14 mouse cellular contexts compared by ENCODE assay signal in genomic region chr10:128374393-128374792, GRCm38 (mm10). TPM values are rescaled to one million over a fixed set of nuclear protein-coding genes. Genes with fewer than 3 reads are reported as not detected.
DNase-seq lines count a peak whose midpoint lies in the region; ATAC-seq and TF ChIP-seq lines count a peak whose summit lies in the region.
"Had no signal": no experiment of that assay in that cellular context is flagged by ENCODE, and none has a peak within 500 bp of the region (broad histone marks: within the 10 kb centered on the region; RNA-seq: fewer than 3 reads in every experiment).

No protein-coding gene starts in this region.

- ATAC-seq in forebrain, postnatal 0 days: no peak
- no peak for ATAC-seq in forebrain, embryonic 14.5 days
- ATAC-seq in lung, postnatal 0 days: no peak
- ATAC-seq in megakaryocyte progenitor cell, adult 5-6 weeks (replicated peaks; ENCODE audit: poor library complexity): peak; percentile 40
- ATAC-seq in intestine, embryonic 16.5 days: no peak
- ATAC-seq: midbrain, embryonic 15.5 days had no signal

- intact Hi-C loops in left cerebral cortex, postnatal 25 days (cut with DNase I): no loop called here

- H3K27me3 ChIP-seq in forebrain, postnatal 0 days (ENCODE audit: insufficient read depth, low read length): no peaks in the 10 kb centered on the region
- no peaks in the 10 kb centered on the region for H3K27me3 ChIP-seq in forebrain, embryonic 14.5 days (replicated peaks; ENCODE audit: control insufficient read depth, insufficient read depth, low read length)
- H3K27me3 ChIP-seq in lung, postnatal 0 days (replicated peaks; ENCODE audit: insufficient read depth, low read length): no peaks in the 10 kb centered on the region
- H3K27me3 ChIP-seq in MEL (ENCODE audit: control insufficient read depth in 1 of 2, insufficient read depth in 2 of 2, low read length in 2 of 2): no peaks in the 10 kb centered on the region
- no peaks in the 10 kb centered on the region for H3K27me3 ChIP-seq in intestine, embryonic 16.5 days (replicated peaks; ENCODE audit: control insufficient read depth, insufficient read depth, low read length)
- H3K27me3 ChIP-seq: heart, embryonic 13.5 days; limb, embryonic 13.5 days; midbrain, embryonic 15.5 days had no signal

- H3K4me1 ChIP-seq in forebrain, postnatal 0 days (ENCODE audit: insufficient read depth): peaks cover 19% of the 10 kb centered on the region; the same call in 1 of the 2 replicates
- peaks cover 11% of the 10 kb centered on the region for H3K4me1 ChIP-seq in forebrain, embryonic 14.5 days (ENCODE audit: control insufficient read depth, insufficient read depth, low read length)
- H3K4me1 ChIP-seq in lung, postnatal 0 days (ENCODE audit: insufficient read depth, low read depth, low read length): peaks cover 5% of the 10 kb centered on the region; the same call in 1 of the 2 replicates
- peaks cover 3 to 18% of the 10 kb centered on the region in 2 experiments for H3K4me1 ChIP-seq in MEL (ENCODE audit: control insufficient read depth in 1 of 2, insufficient read depth in 2 of 2, low read length in 2 of 2)
- H3K4me1 ChIP-seq in intestine, embryonic 16.5 days (ENCODE audit: control insufficient read depth, insufficient read depth, low read length): peaks cover 15% of the 10 kb centered on the region

- no peak overlapping the region for H3K4me2 ChIP-seq in forebrain, postnatal 0 days (ENCODE audit: low read depth)
- H3K4me2 ChIP-seq in forebrain, embryonic 14.5 days (ENCODE audit: low read length): no peak overlapping the region
- no peak overlapping the region for H3K4me2 ChIP-seq in lung, postnatal 0 days (replicated peaks; ENCODE audit: low read depth, low read length)
- H3K4me2 ChIP-seq in intestine, embryonic 16.5 days (ENCODE audit: low read depth, low read length): no peak overlapping the region
- H3K4me2 ChIP-seq: heart, embryonic 13.5 days; limb, embryonic 13.5 days; midbrain, embryonic 15.5 days had no signal

- TF ChIP-seq EP300 in lung, postnatal 0 days (IDR thresholded peaks at IDR 0.05): no peak
- TF ChIP-seq EP300 in MEL (IDR thresholded peaks at IDR 0.05; ENCODE audit: low read depth in 1 of 2, low read length in 2 of 2): no peak

- WGBS in forebrain, postnatal 0 days: 83% methylated on average over 6 of the region's 6 CpGs
- WGBS in forebrain, embryonic 14.5 days: 77% methylated on average over 6 of the region's 6 CpGs
- 75% methylated on average over 6 of the region's 6 CpGs for WGBS in lung, postnatal 0 days
- WGBS in intestine, embryonic 16.5 days: 77% methylated on average over 6 of the region's 6 CpGs

- peak; percentile 49 for TF ChIP-seq RAD21 in MEL (IDR thresholded peaks at IDR 0.05; ENCODE audit: low read depth, low read length)

- H3K27ac ChIP-seq in forebrain, postnatal 0 days (ENCODE audit: low read depth, low read length): no peak overlapping the region
- H3K27ac ChIP-seq in forebrain, embryonic 14.5 days (ENCODE audit: low read depth, low read length): no peak overlapping the region
- H3K27ac ChIP-seq in lung, postnatal 0 days (ENCODE audit: low read length): no peak overlapping the region
- no peak overlapping the region; the same call in 1 of the 2 replicates for H3K27ac ChIP-seq in MEL (ENCODE audit: control insufficient read depth, low read depth, low read length)
- H3K27ac ChIP-seq in intestine, embryonic 16.5 days (ENCODE audit: low read length): no peak overlapping the region
- H3K27ac ChIP-seq: limb, embryonic 13.5 days; midbrain, embryonic 15.5 days had no signal

- DNase-seq in forebrain, postnatal 0 days: no peak
- no peak for DNase-seq in forebrain, embryonic 14.5 days (ENCODE audit: low spot score)
- peak; percentile 39 for DNase-seq in lung, postnatal 0 days (ENCODE audit: low spot score)
- DNase-seq in lung, postnatal 10 days: no peak
- peak; percentile 82 for DNase-seq in MEL (ENCODE audit: low read depth, low spot score)
- DNase-seq in left cerebral cortex, postnatal 25 days (ENCODE audit: low spot score in 2 of 2): no peak
- DNase-seq: kidney, adult 9 months had no signal

- H3K9ac ChIP-seq in forebrain, postnatal 0 days: no peak overlapping the region
- no peak overlapping the region for H3K9ac ChIP-seq in forebrain, embryonic 14.5 days (ENCODE audit: low read length)
- H3K9ac ChIP-seq in lung, postnatal 0 days (replicated peaks; ENCODE audit: low read depth): no peak overlapping the region
- no peak overlapping the region for H3K9ac ChIP-seq in MEL (ENCODE audit: control insufficient read depth, low read depth, low read length, poor library complexity, severe bottlenecking)
- H3K9ac ChIP-seq in intestine, embryonic 16.5 days (ENCODE audit: low read depth, low read length): no peak overlapping the region
- H3K9ac ChIP-seq: heart, embryonic 13.5 days; limb, embryonic 13.5 days; midbrain, embryonic 15.5 days had no signal

- 0 out of 2 replicates have a peak, but pooled peaks have one; percentile 11 for TF ChIP-seq CTCF in forebrain, postnatal 0 days (IDR thresholded peaks at IDR 0.05; ENCODE audit: low read depth)
- peak; percentile 39 for TF ChIP-seq CTCF in lung, postnatal 0 days (IDR thresholded peaks at IDR 0.05)
- TF ChIP-seq CTCF in MEL (IDR thresholded peaks at IDR 0.05 in 2 of 3, conservative IDR thresholded peaks at IDR 0.05 in 1 of 3; ENCODE audit: control insufficient read depth in 1 of 3, insufficient read depth in 1 of 3, low read depth in 2 of 3, low read length in 3 of 3, poor library complexity in 1 of 3, severe bottlenecking in 1 of 3): peak; percentile 46 to 70 (median 60); a peak in 5 of 6 replicates

- no peak overlapping the region for H3K4me3 ChIP-seq in forebrain, postnatal 0 days (ENCODE audit: low read depth, low read length)
- H3K4me3 ChIP-seq in forebrain, embryonic 14.5 days (ENCODE audit: low read depth, low read length): no peak overlapping the region
- H3K4me3 ChIP-seq in lung, postnatal 0 days (ENCODE audit: low read depth, low read length): no peak overlapping the region
- H3K4me3 ChIP-seq in MEL (ENCODE audit: control insufficient read depth in 1 of 2, insufficient read depth in 1 of 2, low read depth in 2 of 2, low read length in 2 of 2): no peak overlapping the region
- no peak overlapping the region for H3K4me3 ChIP-seq in intestine, embryonic 16.5 days (ENCODE audit: low read length)
- H3K4me3 ChIP-seq: heart, embryonic 13.5 days; limb, embryonic 13.5 days; midbrain, embryonic 15.5 days had no signal

- H3K36me3 ChIP-seq in forebrain, postnatal 0 days (ENCODE audit: insufficient read depth): peaks cover 8% of the 10 kb centered on the region
- peaks cover 12% of the 10 kb centered on the region for H3K36me3 ChIP-seq in forebrain, embryonic 14.5 days (ENCODE audit: control insufficient read depth, insufficient read depth, low read length)
- 0 out of 2 replicates have a peak, but pooled peaks cover 3% of the 10 kb centered on the region for H3K36me3 ChIP-seq in lung, postnatal 0 days (ENCODE audit: insufficient read depth, low read length)
- H3K36me3 ChIP-seq in MEL (ENCODE audit: control insufficient read depth in 1 of 2, insufficient read depth in 2 of 2, low read length in 2 of 2): peaks cover 0 to 9% of the 10 kb centered on the region in 2 experiments; a peak in 2 of 4 replicates
- H3K36me3 ChIP-seq in intestine, embryonic 16.5 days (ENCODE audit: control insufficient read depth, insufficient read depth, low read length): no peaks in the 10 kb centered on the region

- TF ChIP-seq POLR2A in MEL (IDR thresholded peaks at IDR 0.05; ENCODE audit: control insufficient read depth in 1 of 2, insufficient read depth in 1 of 2, low read depth in 1 of 2, low read length in 2 of 2, poor library complexity in 1 of 2): no peak

- no peaks in the 10 kb centered on the region for H3K9me3 ChIP-seq in forebrain, postnatal 0 days (ENCODE audit: low read length)
- no peaks in the 10 kb centered on the region for H3K9me3 ChIP-seq in forebrain, embryonic 14.5 days (replicated peaks; ENCODE audit: control insufficient read depth, low read length)
- no peaks in the 10 kb centered on the region for H3K9me3 ChIP-seq in lung, postnatal 0 days (ENCODE audit: low read length)
- no peaks in the 10 kb centered on the region for H3K9me3 ChIP-seq in MEL (replicated peaks; ENCODE audit: insufficient read depth, low read length)
- H3K9me3 ChIP-seq in intestine, embryonic 16.5 days (ENCODE audit: control insufficient read depth, low read length): no peaks in the 10 kb centered on the region
- H3K9me3 ChIP-seq: G1E; heart, embryonic 13.5 days; limb, embryonic 13.5 days; midbrain, embryonic 15.5 days had no signal

- H3K79me2 ChIP-seq in MEL (ENCODE audit: control insufficient read depth, insufficient read depth, low read length, poor library complexity): peaks cover 22% of the 10 kb centered on the region

RNA-seq across cellular contexts. Expression of gene Ankrd52, which starts 2.5 kb away (rescaled TPM):
- total RNA-seq in forebrain, postnatal 0 days (2014; rRNA removed): 22.3 and 32.6 TPM in 2 replicates
- polyA plus RNA-seq in forebrain, postnatal 0 days (2015; fragmentation: Nextera tagmentation; extraction: Ambion mirVana): 4.7 and 7.7 TPM in 2 replicates
- 6.8 and 10.3 TPM in 2 replicates for polyA plus RNA-seq in forebrain, embryonic 14.5 days (2014; fragmentation: Nextera tagmentation; extraction: Ambion mirVana)
- polyA plus RNA-seq in lung, postnatal 0 days (2015; fragmentation: Nextera tagmentation; extraction: Ambion mirVana): 4.2 and 4.9 TPM in 2 replicates
- 9.5 and 10.0 TPM in 2 replicates for total RNA-seq in MEL (2012; rRNA removed)
- 10 to 100 TPM in 1 of 2 experiments, not detected in 1; 39.9 TPM for polyA plus RNA-seq in MEL (2012; ENCODE audit: insufficient read depth in 1 of 2, insufficient read length in 2 of 2, low read depth in 1 of 2, low replicate concordance in 2 of 2, missing spikeins in 1 of 2)
- 48.6 and 48.9 TPM in 2 replicates for total RNA-seq in megakaryocyte progenitor cell, adult 5-6 weeks (2015)
- total RNA-seq in megakaryocyte progenitor cell, adult 5-6 weeks (2017): 9.0 and 11.6 TPM in 2 replicates
- total RNA-seq in left cerebral cortex, postnatal 25 days (2021): 10 to 100 TPM; 65.1 to 68.9 TPM
- 6.7 and 7.2 TPM in 2 replicates for polyA plus RNA-seq in intestine, embryonic 16.5 days (2015; fragmentation: Nextera tagmentation; extraction: Ambion mirVana)

RNA-seq across cellular contexts. Expression of gene Coq10a, which starts 5.6 kb away (rescaled TPM):
- total RNA-seq in forebrain, postnatal 0 days (2014; rRNA removed): 34.0 and 41.6 TPM in 2 replicates
- polyA plus RNA-seq in forebrain, postnatal 0 days (2015; fragmentation: Nextera tagmentation; extraction: Ambion mirVana): 48.2 and 50.0 TPM in 2 replicates
- polyA plus RNA-seq in forebrain, embryonic 14.5 days (2014; fragmentation: Nextera tagmentation; extraction: Ambion mirVana): 22.8 and 26.9 TPM in 2 replicates
- polyA plus RNA-seq in lung, postnatal 0 days (2015; fragmentation: Nextera tagmentation; extraction: Ambion mirVana): 16.4 and 19.9 TPM in 2 replicates
- 6.8 and 7.7 TPM in 2 replicates for total RNA-seq in MEL (2012; rRNA removed)
- 10 to 100 TPM in 1 of 2 experiments, not detected in 1; 14.1 TPM for polyA plus RNA-seq in MEL (2012; ENCODE audit: insufficient read depth in 1 of 2, insufficient read length in 2 of 2, low read depth in 1 of 2, low replicate concordance in 2 of 2, missing spikeins in 1 of 2)
- total RNA-seq in megakaryocyte progenitor cell, adult 5-6 weeks (2015): 13.8 and 17.6 TPM in 2 replicates
- 8.8 and 9.4 TPM in 2 replicates for total RNA-seq in megakaryocyte progenitor cell, adult 5-6 weeks (2017)
- total RNA-seq in left cerebral cortex, postnatal 25 days (2021): 10 to 100 TPM; 60.4 to 63.8 TPM
- 2.5 and 3.3 TPM in 2 replicates for polyA plus RNA-seq in intestine, embryonic 16.5 days (2015; fragmentation: Nextera tagmentation; extraction: Ambion mirVana)

RNA-seq across cellular contexts. Expression of gene Slc39a5, which starts 26.6 kb away (rescaled TPM):
- 0.24 and 0.69 TPM in 2 replicates for total RNA-seq in forebrain, postnatal 0 days (2014; rRNA removed)
- 0.10 and 0.42 TPM in 2 replicates for polyA plus RNA-seq in forebrain, postnatal 0 days (2015; fragmentation: Nextera tagmentation; extraction: Ambion mirVana)
- not detected in 2 replicates for polyA plus RNA-seq in forebrain, embryonic 14.5 days (2014; fragmentation: Nextera tagmentation; extraction: Ambion mirVana)
- polyA plus RNA-seq in lung, postnatal 0 days (2015; fragmentation: Nextera tagmentation; extraction: Ambion mirVana): 0.15 TPM in 1 of 2 replicates, not detected in the other
- total RNA-seq in MEL (2012; rRNA removed): not detected in 2 replicates
- polyA plus RNA-seq in MEL (2012; ENCODE audit: insufficient read depth in 1 of 2, insufficient read length in 2 of 2, low read depth in 1 of 2, low replicate concordance in 2 of 2, missing spikeins in 1 of 2): not detected
- total RNA-seq in megakaryocyte progenitor cell, adult 5-6 weeks (2015): not detected in 2 replicates
- total RNA-seq in megakaryocyte progenitor cell, adult 5-6 weeks (2017): not detected in 2 replicates
- total RNA-seq in left cerebral cortex, postnatal 25 days (2021): under 1 TPM; 0.30 to 0.32 TPM
- polyA plus RNA-seq in intestine, embryonic 16.5 days (2015; fragmentation: Nextera tagmentation; extraction: Ambion mirVana): 207 and 242 TPM in 2 replicates
- total RNA-seq: G1E had no signal
- polyA plus RNA-seq: embryonic facial prominence, embryonic 11.5 days; G1E; midbrain, embryonic 15.5 days had no signal

RNA-seq across cellular contexts. Expression of gene Cs, which starts 36.9 kb away (rescaled TPM):
- total RNA-seq in forebrain, postnatal 0 days (2014; rRNA removed): 205 and 250 TPM in 2 replicates
- polyA plus RNA-seq in forebrain, postnatal 0 days (2015; fragmentation: Nextera tagmentation; extraction: Ambion mirVana): 203 and 255 TPM in 2 replicates
- polyA plus RNA-seq in forebrain, embryonic 14.5 days (2014; fragmentation: Nextera tagmentation; extraction: Ambion mirVana): 234 and 243 TPM in 2 replicates
- 85.4 and 85.8 TPM in 2 replicates for polyA plus RNA-seq in lung, postnatal 0 days (2015; fragmentation: Nextera tagmentation; extraction: Ambion mirVana)
- 161 and 187 TPM in 2 replicates for total RNA-seq in MEL (2012; rRNA removed)
- polyA plus RNA-seq in MEL (2012; ENCODE audit: insufficient read depth in 1 of 2, insufficient read length in 2 of 2, low read depth in 1 of 2, low replicate concordance in 2 of 2, missing spikeins in 1 of 2): 100 to 1,000 TPM; 133 to 256 TPM
- 172 and 181 TPM in 2 replicates for total RNA-seq in megakaryocyte progenitor cell, adult 5-6 weeks (2015)
- 106 and 108 TPM in 2 replicates for total RNA-seq in megakaryocyte progenitor cell, adult 5-6 weeks (2017)
- 100 to 1,000 TPM; 227 to 229 TPM for total RNA-seq in left cerebral cortex, postnatal 25 days (2021)
- 334 and 347 TPM in 2 replicates for polyA plus RNA-seq in intestine, embryonic 16.5 days (2015; fragmentation: Nextera tagmentation; extraction: Ambion mirVana)

RNA-seq across cellular contexts. Expression of gene Nabp2, which starts 36.9 kb away (rescaled TPM):
- total RNA-seq in forebrain, postnatal 0 days (2014; rRNA removed): 82.2 and 90.1 TPM in 2 replicates
- polyA plus RNA-seq in forebrain, postnatal 0 days (2015; fragmentation: Nextera tagmentation; extraction: Ambion mirVana): 158 and 159 TPM in 2 replicates
- 147 and 180 TPM in 2 replicates for polyA plus RNA-seq in forebrain, embryonic 14.5 days (2014; fragmentation: Nextera tagmentation; extraction: Ambion mirVana)
- polyA plus RNA-seq in lung, postnatal 0 days (2015; fragmentation: Nextera tagmentation; extraction: Ambion mirVana): 48.6 and 54.7 TPM in 2 replicates
- 33.7 and 39.9 TPM in 2 replicates for total RNA-seq in MEL (2012; rRNA removed)
- polyA plus RNA-seq in MEL (2012; ENCODE audit: insufficient read depth in 1 of 2, insufficient read length in 2 of 2, low read depth in 1 of 2, low replicate concordance in 2 of 2, missing spikeins in 1 of 2): 100 to 1,000 TPM; 166 to 249 TPM
- total RNA-seq in megakaryocyte progenitor cell, adult 5-6 weeks (2015): 79.4 and 105 TPM in 2 replicates
- 68.8 and 72.2 TPM in 2 replicates for total RNA-seq in megakaryocyte progenitor cell, adult 5-6 weeks (2017)
- 10 to 100 TPM; 87.8 to 89.7 TPM for total RNA-seq in left cerebral cortex, postnatal 25 days (2021)
- 104 TPM in 2 replicates for polyA plus RNA-seq in intestine, embryonic 16.5 days (2015; fragmentation: Nextera tagmentation; extraction: Ambion mirVana)

Comparison
In these comparisons a context has a peak if more than half of its experiments do, and no peak if none do; other contexts are left out.
1. DNase-seq: peak in lung, postnatal 0 days (single experiment) and MEL (single experiment); none in forebrain, postnatal 0 days (single experiment), forebrain, embryonic 14.5 days (single experiment), lung, postnatal 10 days (single experiment) and left cerebral cortex, postnatal 25 days (0 of 2).
2. RNA of gene Slc39a5, which starts 26.6 kb away (polyA plus RNA-seq): 207 to 242 TPM in intestine, embryonic 16.5 days; 0.10 to 0.42 TPM in forebrain, postnatal 0 days, not detected in forebrain, embryonic 14.5 days, 0.15 TPM in lung, postnatal 0 days and not detected in MEL; every median in the first group is over 100 times any median in the second.
3. Peak in every context shown above with its lines, with median percentiles within 50 percentile points of each other: CTCF ChIP-seq.